Mouse (Mus musculus) MEL (cell line): ENCODE data around the gene D430041D05Rik.

Experiments
- CHD2 ChIP-seq: IDR thresholded peaks from 2 replicates; pipeline ENCODE4 v1.6.1; 2011; ENCODE audit warnings: low read length, improper control_type of control experiment
- CTCF ChIP-seq, 3 experiments: IDR thresholded peaks in 2 of 3; conservative IDR thresholded peaks in 1 of 3; 2 replicates each; pipeline ENCODE4 v1.5.1; 2011 to 2012; ENCODE audit warnings: low read length in 3 of 3, low read depth in 2 of 3, mild to moderate bottlenecking in 2 of 3, improper control_type of control experiment in 1 of 3, inconsistent platforms in 1 of 3, mixed read lengths in 1 of 3, moderate library complexity in 1 of 3; ENCODE audit not compliant: control insufficient read depth in 1 of 3, insufficient read depth in 1 of 3, poor library complexity in 1 of 3, severe bottlenecking in 1 of 3
- E2F4 ChIP-seq: IDR thresholded peaks from 2 replicates; pipeline ENCODE4 v1.6.1; 2011; ENCODE audit warnings: low read depth, low read length, improper control_type of control experiment, borderline replicate concordance
- EP300 ChIP-seq, 2 experiments: IDR thresholded peaks; 2 replicates each; pipeline ENCODE4 v1.6.1; 2011; ENCODE audit warnings: improper control_type of control experiment in 2 of 2, low read length in 2 of 2, low read depth in 1 of 2, mild to moderate bottlenecking in 1 of 2
- MAX ChIP-seq: IDR thresholded peaks from 2 replicates; pipeline ENCODE4 v1.6.1; 2011; ENCODE audit warnings: low read length, improper control_type of control experiment
- POLR2A ChIP-seq, 2 experiments: IDR thresholded peaks; 2 replicates each; pipeline ENCODE4 v1.6.1; 2011 to 2012; ENCODE audit warnings: low read length in 2 of 2, mild to moderate bottlenecking in 2 of 2, control low read depth in 1 of 2, improper control_type of control experiment in 1 of 2, low read depth in 1 of 2, moderate library complexity in 1 of 2; ENCODE audit not compliant: control insufficient read depth in 1 of 2, insufficient read depth in 1 of 2, poor library complexity in 1 of 2
- POLR2AphosphoS5 ChIP-seq: IDR thresholded peaks from 2 replicates; pipeline ENCODE4 v1.6.1; 2012; ENCODE audit warnings: low read depth, borderline replicate concordance, mild to moderate bottlenecking, inconsistent platforms, low read length, moderate library complexity, mixed read lengths
- SMC3 ChIP-seq: IDR thresholded peaks from 2 replicates; pipeline ENCODE4 v1.6.1; 2011; ENCODE audit warnings: low read depth, low read length, improper control_type of control experiment

DNA sequence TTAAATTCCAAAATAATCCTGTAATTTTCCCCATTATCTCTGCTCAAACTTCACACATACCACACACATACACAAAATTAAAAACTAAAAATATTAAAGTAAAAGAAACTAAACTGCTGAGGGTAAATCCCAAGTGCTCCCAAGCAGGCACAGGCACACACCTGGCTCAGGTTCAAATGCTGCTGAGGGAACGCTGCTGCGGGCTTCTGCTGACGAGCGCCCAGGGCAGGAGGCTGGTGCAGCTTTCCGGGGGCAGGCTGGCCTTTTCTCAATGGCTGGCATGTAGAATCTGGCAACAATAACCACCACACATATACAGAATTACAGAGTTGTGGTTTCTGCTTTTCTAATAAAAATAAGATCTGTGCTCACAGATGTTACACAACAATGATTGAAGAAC lies 19.8 kb upstream of the D430041D05Rik start:
- no peak for TF ChIP-seq CTCF (IDR thresholded peaks at IDR 0.05 in 2 of 3, conservative IDR thresholded peaks at IDR 0.05 in 1 of 3; ENCODE audit: control insufficient read depth in 1 of 3, insufficient read depth in 1 of 3, low read depth in 2 of 3, low read length in 3 of 3, poor library complexity in 1 of 3, severe bottlenecking in 1 of 3)
- TF ChIP-seq MAX = no peak
- no peak for TF ChIP-seq EP300 (IDR thresholded peaks at IDR 0.05; ENCODE audit: low read depth in 1 of 2, low read length in 2 of 2)
- no peak for TF ChIP-seq E2F4
- TF ChIP-seq CHD2 = no peak
- TF ChIP-seq POLR2AphosphoS5 = no peak
- TF ChIP-seq POLR2A (IDR thresholded peaks at IDR 0.05; ENCODE audit: control insufficient read depth in 1 of 2, insufficient read depth in 1 of 2, low read depth in 1 of 2, low read length in 2 of 2, poor library complexity in 1 of 2) = no peak
- TF ChIP-seq SMC3 = no peak
